Mouse (Mus musculus) embryonic facial prominence, embryonic 11.5 days (tissue): Measurements from ENCODE around the gene Mfsd9. TPM values are rescaled to one million over a fixed set of nuclear protein-coding genes. Genes with fewer than 3 reads are reported as not detected.

Source experiments
- ATAC-seq: fragments of 200-750 bp; cut with Nextera tagmentation; replicated peaks from 2 replicates; pipeline ENCODE4 v1.8.0; 2017; ENCODE audit warnings: low read depth; ENCODE audit not compliant: insufficient number of reproducible peaks, low FRiP score, low TSS enrichment
- DNase-seq: peaks from one replicate; pipeline ENCODE4 v3.0.0-alpha.2; 2015; ENCODE audit warnings: low spot score
- H3K27ac ChIP-seq: fragments of 300-500 bp; sonication (generic); replicated peaks from 2 replicates; pipeline ENCODE4 v1.5.1; 2014; ENCODE audit warnings: mild to moderate bottlenecking, low read depth, low read length, control low read depth
- H3K27me3 ChIP-seq: fragments of 300-500 bp; sonication (generic); 2 replicates; pipeline ENCODE4 v1.6.1; 2014; ENCODE audit warnings: mild to moderate bottlenecking, low read length, moderate library complexity, mixed read lengths; ENCODE audit not compliant: control insufficient read depth, insufficient read depth
- H3K36me3 ChIP-seq: fragments of 300-500 bp; sonication (generic); replicated peaks from 2 replicates; pipeline ENCODE4 v1.6.1; 2014; ENCODE audit warnings: low read depth, mild to moderate bottlenecking, low read length, moderate library complexity, mixed read lengths; ENCODE audit not compliant: control insufficient read depth, insufficient read depth
- H3K4me1 ChIP-seq: fragments of 300-500 bp; sonication (generic); 2 replicates; pipeline ENCODE4 v1.6.1; 2014; ENCODE audit warnings: low read length, mixed read lengths; ENCODE audit not compliant: control insufficient read depth, insufficient read depth
- H3K4me2 ChIP-seq: fragments of 300-500 bp; sonication (generic); 2 replicates; pipeline ENCODE4 v1.6.1; 2014; ENCODE audit warnings: low read depth, mild to moderate bottlenecking, control low read depth, low read length, moderate library complexity
- H3K4me3 ChIP-seq: fragments of 300-500 bp; sonication (generic); 2 replicates; pipeline ENCODE4 v1.5.1; 2014; ENCODE audit warnings: low read depth, low read length, control low read depth
- H3K9ac ChIP-seq: fragments of 300-500 bp; sonication (generic); replicated peaks from 2 replicates; pipeline ENCODE4 v1.6.1; 2014; ENCODE audit warnings: mild to moderate bottlenecking, control low read depth, low read length
- H3K9me3 ChIP-seq: fragments of 300-500 bp; sonication (generic); replicated peaks from 2 replicates; pipeline ENCODE4 v1.6.1; 2016; ENCODE audit warnings: mild to moderate bottlenecking, low read length, inconsistent platforms, mixed read lengths; ENCODE audit not compliant: control insufficient read depth
- WGBS: fragments of 180-500 bp; shearing (Covaris S2); extraction: QIAGEN DNeasy Blood & Tissue Kit; methylation state at CpG from one replicate; pipeline ENCODE4 v1.1.7; 2014; 5-methylcytosine and 5-hydroxymethylcytosine counted together
- polyA plus RNA-seq: library from polyadenylated mRNA; unstranded; fragments of >200 nt; fragmentation: Nextera tagmentation; extraction: Ambion mirVana; gene quantifications from 2 replicates; pipeline ENCODE4 v1.2.1, GENCODE M21; 2014

Gene Mfsd9
- polyA plus RNA-seq, 1 experiment from 2014 or later, result 3.8 TPM

DNA sequence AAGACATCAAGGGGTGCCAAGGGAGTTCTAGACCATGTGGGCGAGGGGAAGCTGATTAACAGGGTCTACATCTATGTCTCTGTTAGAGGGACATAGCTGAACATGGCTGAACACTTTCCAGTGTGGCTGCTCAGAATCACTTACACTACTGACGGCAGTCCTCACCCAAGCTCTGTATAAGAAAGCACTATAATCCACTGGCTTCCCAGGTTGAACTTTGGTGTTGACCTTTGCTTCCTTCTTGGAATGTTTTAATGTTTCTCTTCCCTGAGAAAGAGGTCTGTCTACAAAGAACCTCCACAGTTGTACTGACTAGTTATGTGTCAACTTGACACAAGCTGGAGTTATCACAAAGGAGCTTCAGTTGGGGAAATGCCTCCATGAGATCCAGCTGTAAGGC is 14.4 kb downstream of the Mfsd9 start:
- DNase-seq (no peak), ATAC-seq (no peak)
- Histone ChIP-seq H3K9me3 (no peaks in the 10 kb centered on the region), H3K36me3 (no peaks in the 10 kb centered on the region), H3K27me3 (no peaks in the 10 kb centered on the region), H3K4me3 (no peak overlapping the region), H3K9ac (no peak overlapping the region), H3K27ac (no peak overlapping the region), H3K4me2 (no peak overlapping the region), H3K4me1 (no peaks in the 10 kb centered on the region)
- 48% methylated on average over 2 of the region's 2 CpGs for WGBS

DNA sequence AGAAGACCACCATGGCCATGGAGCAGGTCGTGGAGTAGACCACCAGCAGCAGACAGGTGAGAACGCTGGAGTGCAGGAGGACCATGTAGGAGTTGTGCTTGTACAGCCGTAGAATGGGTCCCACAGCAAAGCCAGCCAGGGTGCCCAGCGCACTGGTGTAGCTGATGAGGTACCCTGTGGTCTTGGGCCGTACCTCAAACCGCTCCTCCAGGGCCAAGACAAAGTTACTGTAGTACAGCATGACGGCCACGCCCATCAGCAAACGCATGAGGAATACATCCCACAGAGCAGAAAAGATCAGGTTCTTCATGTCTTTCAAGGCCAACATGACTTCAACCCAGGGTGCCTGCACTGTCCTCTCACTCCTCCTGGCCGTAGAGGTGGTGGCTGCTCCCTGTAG is 16.4 kb downstream of the Mfsd9 start:
- Histone ChIP-seq H3K4me2 (no peak overlapping the region), H3K27me3 (no peaks in the 10 kb centered on the region), H3K9me3 (no peaks in the 10 kb centered on the region), H3K4me3 (no peak overlapping the region), H3K27ac (no peak overlapping the region), H3K4me1 (no peaks in the 10 kb centered on the region), H3K9ac (no peak overlapping the region), H3K36me3 (no peaks in the 10 kb centered on the region)
- 93% methylated on average over 10 of the region's 10 CpGs for WGBS
- ATAC-seq (no peak), DNase-seq (no peak)

DNA sequence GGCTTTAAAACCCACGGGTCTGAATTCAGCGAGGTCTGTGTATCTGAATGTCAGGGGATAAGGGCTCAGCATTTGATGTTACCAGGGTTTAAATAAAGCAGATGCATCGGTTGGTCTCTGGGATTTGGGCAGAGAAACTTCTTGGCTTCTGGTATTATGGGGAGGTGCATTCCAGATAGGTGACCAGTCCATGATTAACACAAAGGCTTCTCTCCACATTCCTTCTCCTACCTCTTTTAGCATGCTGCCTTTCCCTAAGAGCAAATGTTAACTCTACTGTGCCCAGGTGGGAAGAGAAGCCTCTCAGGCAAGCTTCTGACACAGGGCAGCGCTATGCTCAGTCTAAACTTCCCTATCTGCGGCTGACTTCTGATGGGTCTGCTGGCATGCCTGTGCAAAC is 17.3 kb downstream of the Mfsd9 start:
- Histone ChIP-seq H3K4me3 (no peak overlapping the region), H3K9ac (no peak overlapping the region), H3K27ac (no peak overlapping the region), H3K4me1 (no peaks in the 10 kb centered on the region), H3K36me3 (no peaks in the 10 kb centered on the region), H3K9me3 (no peaks in the 10 kb centered on the region), H3K4me2 (no peak overlapping the region), H3K27me3 (no peaks in the 10 kb centered on the region)
- WGBS, result 90% methylated on average over 5 of the region's 5 CpGs
- no peak for DNase-seq
- ATAC-seq, result no peak

DNA sequence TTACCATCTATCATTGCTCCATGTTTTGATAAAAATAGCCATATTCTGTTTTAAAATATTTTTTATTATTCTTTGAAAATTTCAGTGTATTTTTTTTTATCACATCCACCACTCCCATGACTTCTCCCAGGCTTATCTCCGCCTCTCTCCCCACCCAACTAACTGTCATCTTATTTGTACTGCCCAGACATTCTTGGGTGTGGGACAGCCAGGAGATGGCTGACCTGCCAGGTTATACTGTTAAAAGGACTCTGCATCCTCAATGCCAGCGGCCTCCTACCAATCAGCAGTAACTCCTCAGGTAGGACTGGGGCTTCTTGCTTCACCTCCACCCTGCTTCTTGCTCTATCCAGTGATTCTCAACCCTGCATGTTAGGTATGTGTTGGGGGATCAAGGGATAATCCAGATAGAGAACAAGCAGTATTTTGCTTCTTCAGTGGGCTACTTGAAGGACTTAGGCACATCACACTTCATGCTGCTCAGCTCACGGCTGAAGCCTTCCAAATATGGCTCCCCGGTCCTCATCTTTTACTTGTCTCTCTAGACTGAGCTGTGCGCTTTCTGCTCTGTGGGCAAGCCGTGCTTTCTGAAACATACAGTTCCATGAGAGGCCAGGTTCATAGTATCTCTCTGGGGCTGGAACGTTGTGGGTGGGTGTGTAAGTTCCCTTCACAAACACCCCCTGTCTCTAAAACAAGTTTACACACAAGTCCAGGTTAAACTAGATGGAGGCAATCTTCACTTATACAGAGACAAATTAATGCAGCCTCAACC is 19.1 kb downstream of the Mfsd9 start:
- DNase-seq (no peak), ATAC-seq (no peak)
- H3K36me3 ChIP-seq, result no peaks in the 10 kb centered on the region
- H3K27ac ChIP-seq, result no peak overlapping the region
- H3K4me3 ChIP-seq, result no peak overlapping the region
- 88% methylated on average over 7 of the region's 7 CpGs for whole genome bisulfite sequencing
- H3K27me3 ChIP-seq, result no peaks in the 10 kb centered on the region
- H3K9ac ChIP-seq, result no peak overlapping the region
- no peaks in the 10 kb centered on the region for H3K9me3 ChIP-seq
- H3K4me2 ChIP-seq, result no peak overlapping the region
- no peaks in the 10 kb centered on the region for H3K4me1 ChIP-seq

DNA sequence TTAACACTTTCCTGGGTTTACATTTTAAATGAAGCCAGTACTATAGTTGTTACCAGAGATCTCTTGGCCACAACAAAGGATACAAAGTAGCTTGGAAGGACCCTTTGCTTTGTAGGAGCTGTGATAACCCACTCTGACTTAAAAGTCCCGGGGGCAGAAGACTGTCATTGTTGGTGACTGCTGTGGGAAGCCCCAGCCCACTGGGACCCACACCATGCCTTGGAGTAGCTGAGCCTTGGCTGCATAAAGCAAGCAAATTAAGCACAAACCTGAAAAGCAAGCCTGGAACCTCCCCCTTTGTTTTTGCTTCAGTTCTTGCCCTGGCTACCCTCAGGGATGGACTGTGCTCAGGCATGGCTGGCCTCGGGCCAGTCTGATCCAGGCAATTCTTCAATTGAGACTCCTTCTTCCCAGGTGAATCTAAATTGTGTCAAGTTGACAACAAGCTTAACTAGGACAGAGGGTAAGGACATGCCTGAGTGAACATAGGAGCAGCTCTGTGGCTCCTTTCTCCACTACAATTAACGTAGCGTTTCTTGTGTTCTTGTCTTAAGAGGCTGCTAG is 21.1 kb downstream of the Mfsd9 start:
- Histone ChIP-seq H3K27me3 (no peaks in the 10 kb centered on the region), H3K4me3 (no peak overlapping the region), H3K4me2 (no peak overlapping the region), H3K9me3 (no peaks in the 10 kb centered on the region), H3K27ac (no peak overlapping the region), H3K9ac (no peak overlapping the region), H3K4me1 (no peaks in the 10 kb centered on the region), H3K36me3 (no peaks in the 10 kb centered on the region)
- ATAC-seq (no peak), DNase-seq (no peak)
- WGBS, result 52% methylated on average over 4 of the region's 4 CpGs

DNA sequence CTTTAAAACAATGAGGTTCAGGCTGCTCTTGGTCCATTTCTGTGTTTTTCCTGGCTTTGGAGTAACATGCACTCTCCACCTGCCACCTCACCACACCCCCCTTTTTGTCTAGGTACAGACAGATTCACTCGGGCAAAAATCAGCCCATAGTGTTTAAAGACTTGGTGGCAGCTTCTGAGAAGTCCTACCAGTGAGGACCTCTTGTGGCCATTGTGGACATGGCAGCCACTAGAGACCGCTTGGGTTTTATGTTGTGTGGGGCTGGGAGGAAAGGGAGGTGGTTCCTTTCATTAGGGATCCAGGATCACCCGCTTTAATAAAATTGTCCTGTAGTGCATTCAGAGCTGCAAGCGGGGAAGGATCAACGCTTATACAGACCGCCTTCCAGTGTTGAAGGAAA is 21.9 kb downstream of the Mfsd9 start:
- no peak overlapping the region for H3K4me3 ChIP-seq
- DNase-seq (peak; percentile 71), ATAC-seq (no peak)
- no peaks in the 10 kb centered on the region for H3K4me1 ChIP-seq
- no peak overlapping the region for H3K9ac ChIP-seq
- H3K27me3 ChIP-seq, result no peaks in the 10 kb centered on the region
- no peak overlapping the region for H3K27ac ChIP-seq
- H3K36me3 ChIP-seq, result no peaks in the 10 kb centered on the region
- no peaks in the 10 kb centered on the region for H3K9me3 ChIP-seq
- H3K4me2 ChIP-seq, result no peak overlapping the region
- WGBS, result 31% methylated on average over 6 of the region's 6 CpGs

DNA sequence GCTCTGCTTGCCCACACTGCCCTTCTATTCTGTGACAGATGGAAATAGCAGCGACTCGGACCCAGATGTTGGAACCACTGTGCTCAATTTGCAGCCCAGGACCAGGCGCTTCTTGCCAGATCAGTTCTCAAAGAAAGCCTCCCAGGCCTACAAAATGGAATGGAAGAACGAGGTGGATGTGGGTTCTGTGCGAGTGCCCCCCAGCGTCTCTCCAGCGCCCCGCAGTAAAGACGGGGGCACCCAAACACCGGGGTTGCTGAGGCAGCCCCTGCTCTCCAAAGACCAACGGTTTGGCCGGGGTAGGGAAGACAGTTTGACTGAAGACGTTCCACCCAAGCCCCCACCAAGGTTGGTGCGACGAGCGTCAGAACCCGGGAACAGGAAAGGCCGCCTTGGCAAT is 22.9 kb downstream of the Mfsd9 start:
- H3K9ac ChIP-seq, result no peak overlapping the region
- H3K4me1 ChIP-seq, result no peaks in the 10 kb centered on the region
- no peaks in the 10 kb centered on the region for H3K9me3 ChIP-seq
- no peaks in the 10 kb centered on the region for H3K27me3 ChIP-seq
- 89% methylated on average over 18 of the region's 18 CpGs for WGBS
- H3K27ac ChIP-seq, result no peak overlapping the region
- no peak overlapping the region for H3K4me2 ChIP-seq
- DNase-seq (no peak), ATAC-seq (no peak)
- H3K4me3 ChIP-seq, result no peak overlapping the region
- no peaks in the 10 kb centered on the region for H3K36me3 ChIP-seq

DNA sequence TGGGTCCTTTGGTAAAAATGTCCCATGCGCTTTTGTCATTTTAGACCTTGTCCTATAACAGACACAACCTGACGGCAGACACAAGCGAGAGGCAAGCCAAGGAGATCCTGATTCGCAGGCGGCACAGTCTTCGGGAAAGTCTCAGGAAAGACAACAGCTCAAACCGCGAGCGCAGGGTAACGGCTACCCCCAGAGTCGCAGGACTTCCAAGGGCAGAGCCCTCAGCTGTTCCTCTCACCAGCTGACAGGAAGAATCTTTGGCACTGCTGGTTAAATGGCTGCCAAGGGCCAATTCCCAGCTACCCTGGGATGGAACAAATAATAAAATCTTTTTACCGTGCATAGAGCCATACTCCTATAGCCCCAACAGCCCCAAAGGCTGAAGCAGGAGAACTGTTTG is 25.0 kb downstream of the Mfsd9 start:
- Histone ChIP-seq H3K27ac (no peak overlapping the region), H3K9me3 (no peaks in the 10 kb centered on the region), H3K36me3 (no peaks in the 10 kb centered on the region), H3K9ac (no peak overlapping the region), H3K4me3 (no peak overlapping the region), H3K4me2 (no peak overlapping the region), H3K27me3 (no peaks in the 10 kb centered on the region), H3K4me1 (no peaks in the 10 kb centered on the region)
- WGBS, result 90% methylated on average over 12 of the region's 12 CpGs
- ATAC-seq (no peak), DNase-seq (no peak)
